ENCODE assay signal across 22 mouse cellular contexts in the genomic region with DNA sequence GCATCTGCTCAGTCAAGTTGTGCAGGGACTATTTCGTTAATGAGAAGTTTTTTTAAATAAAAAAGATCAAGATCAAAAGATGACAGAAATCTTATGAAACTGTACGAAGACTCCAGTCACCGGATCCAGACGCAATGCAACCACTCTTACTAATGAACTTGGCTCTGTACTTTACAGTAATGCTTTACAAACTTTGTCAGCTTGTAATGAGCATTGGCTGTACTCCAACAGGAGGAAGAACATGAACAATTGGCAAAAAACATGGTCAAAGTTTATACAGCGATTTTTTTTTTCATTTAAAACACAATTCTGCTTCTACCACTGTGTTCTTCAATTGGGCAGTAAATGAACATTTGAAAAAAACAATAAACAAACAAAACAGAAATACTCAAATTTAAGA. TPM values are rescaled to one million over a fixed set of nuclear protein-coding genes. Genes with fewer than 3 reads are reported as not detected.
"Had no signal": no experiment of that assay in that cellular context is flagged by ENCODE, and none has a peak within 500 bp of the region (broad histone marks: within the 10 kb centered on the region; RNA-seq: fewer than 3 reads in every experiment).

No protein-coding gene starts in this region.

- H3K27ac ChIP-seq: lung, embryonic 15.5 days; macrophage; midbrain, embryonic 13.5 days; midbrain, embryonic 15.5 days; neural tube, embryonic 13.5 days; neural tube, embryonic 15.5 days had no signal

- H3K9ac ChIP-seq: liver, postnatal 0 days; lung, embryonic 15.5 days; midbrain, embryonic 13.5 days; midbrain, embryonic 15.5 days; neural tube, embryonic 13.5 days; neural tube, embryonic 15.5 days had no signal

- H3K9me3 ChIP-seq: lung, embryonic 15.5 days; midbrain, embryonic 13.5 days; midbrain, embryonic 15.5 days; neural tube, embryonic 13.5 days; neural tube, embryonic 15.5 days had no signal

- H3K4me1 ChIP-seq: lung, embryonic 15.5 days; megakaryocyte, embryonic 14.5 days; midbrain, embryonic 13.5 days; midbrain, embryonic 15.5 days; neural tube, embryonic 13.5 days; neural tube, embryonic 15.5 days had no signal

- H3K27me3 ChIP-seq: lung, embryonic 15.5 days; megakaryocyte, embryonic 14.5 days; midbrain, embryonic 13.5 days; midbrain, embryonic 15.5 days; neural tube, embryonic 13.5 days; neural tube, embryonic 15.5 days had no signal

- H3K4me2 ChIP-seq: lung, embryonic 15.5 days; midbrain, embryonic 13.5 days; midbrain, embryonic 15.5 days; neural tube, embryonic 13.5 days; neural tube, embryonic 15.5 days had no signal

- DNase-seq: liver, postnatal 0 days; lung, adult 2 months; lung, postnatal 14 days; lung, postnatal 36 days; retina, postnatal 1 day; right cerebral cortex, adult 18-20 months; right cerebral cortex, postnatal 25 days; right cerebral cortex, postnatal 4 days; spleen, adult 18-20 months; thymus, adult 18-20 months; thymus, postnatal 14 days; thymus, postnatal 36 days had no signal

- H3K4me3 ChIP-seq: lung, embryonic 15.5 days; megakaryocyte, embryonic 14.5 days; midbrain, embryonic 13.5 days; midbrain, embryonic 15.5 days; myocyte; neural tube, embryonic 13.5 days; neural tube, embryonic 15.5 days had no signal

- ATAC-seq: liver, postnatal 0 days; lung, postnatal 0 days; midbrain, embryonic 13.5 days; midbrain, embryonic 15.5 days had no signal

- H3K36me3 ChIP-seq: lung, embryonic 15.5 days; midbrain, embryonic 13.5 days; midbrain, embryonic 15.5 days; neural tube, embryonic 13.5 days; neural tube, embryonic 15.5 days had no signal

RNA-seq across cellular contexts. Expression of gene Nell2, which starts 21.7 kb away (rescaled TPM):
- total RNA-seq: megakaryocyte progenitor cell, adult 5-6 weeks had no signal
- polyA plus RNA-seq: macrophage had no signal
